Mouse (Mus musculus) megakaryocyte, embryonic 14.5 days (primary cell): ENCODE results near the gene Prm3. TPM values are rescaled to one million over a fixed set of nuclear protein-coding genes. Genes with fewer than 3 reads are reported as not detected.

Experiments used
- H3K27me3 ChIP-seq: replicated peaks from 2 replicates; pipeline ENCODE3; 2012; ENCODE audit warnings: inconsistent platforms
- H3K36me3 ChIP-seq: replicated peaks from 2 replicates; pipeline ENCODE3; 2012; ENCODE audit warnings: low read length, inconsistent platforms, mixed read lengths
- H3K4me1 ChIP-seq: 2 replicates; pipeline ENCODE4 v1.6.1; 2012; ENCODE audit warnings: inconsistent platforms
- H3K4me3 ChIP-seq: replicated peaks from 2 replicates; pipeline ENCODE3; 2012; ENCODE audit warnings: moderate library complexity, mild to moderate bottlenecking, inconsistent platforms
- H3K9me3 ChIP-seq: 2 replicates; pipeline ENCODE4 v1.6.1; 2012; ENCODE audit warnings: inconsistent platforms
- FLI1 ChIP-seq: IDR thresholded peaks from 2 replicates; pipeline ENCODE4 v1.6.1; 2012; ENCODE audit warnings: low read length, inconsistent platforms, mixed read lengths
- GATA1 ChIP-seq: IDR thresholded peaks from 3 replicates; pipeline ENCODE4 v1.6.1; 2012; ENCODE audit warnings: mixed read lengths, low read length, inconsistent platforms, borderline replicate concordance
- polyA plus RNA-seq: library from polyadenylated mRNA; stranded (reverse); fragments of >175 nt; gene quantifications from 2 replicates; pipeline ENCODE4 v1.2.3, GENCODE M21; 2012; ENCODE audit warnings: low replicate concordance; ENCODE audit not compliant: insufficient read depth

Prm3 gene
- polyA plus RNA-seq, 1 experiment, result not detected

DNA sequence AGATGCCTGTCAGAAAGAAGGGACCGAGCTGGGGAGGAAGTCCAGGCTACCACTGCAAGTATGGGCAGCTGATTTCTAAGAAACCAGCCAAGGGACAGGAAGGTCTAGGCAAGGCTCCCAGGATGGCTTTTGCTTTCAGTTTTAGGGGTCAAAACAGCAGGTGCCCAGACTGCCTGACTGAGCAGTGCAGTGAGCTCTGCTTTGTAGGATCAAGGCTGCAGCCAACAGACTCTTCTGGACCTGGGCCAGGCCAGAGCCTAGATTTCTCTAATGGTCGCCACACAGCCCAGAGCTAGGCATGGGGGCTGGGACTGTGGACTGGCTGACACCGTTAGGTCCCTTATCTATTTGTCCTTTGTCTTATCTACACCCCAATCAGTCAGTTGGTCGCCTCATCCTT is 16.0 kb downstream of the Prm3 start:
- Histone ChIP-seq H3K36me3 (peaks cover 3% of the 10 kb centered on the region), H3K27me3 (peaks cover 14% of the 10 kb centered on the region), H3K4me3 (peak overlapping the region; percentile 73), H3K9me3 (no peaks in the 10 kb centered on the region), H3K4me1 (peaks cover 87% of the 10 kb centered on the region)
- TF ChIP-seq FLI1 (no peak), GATA1 (no peak)

DNA sequence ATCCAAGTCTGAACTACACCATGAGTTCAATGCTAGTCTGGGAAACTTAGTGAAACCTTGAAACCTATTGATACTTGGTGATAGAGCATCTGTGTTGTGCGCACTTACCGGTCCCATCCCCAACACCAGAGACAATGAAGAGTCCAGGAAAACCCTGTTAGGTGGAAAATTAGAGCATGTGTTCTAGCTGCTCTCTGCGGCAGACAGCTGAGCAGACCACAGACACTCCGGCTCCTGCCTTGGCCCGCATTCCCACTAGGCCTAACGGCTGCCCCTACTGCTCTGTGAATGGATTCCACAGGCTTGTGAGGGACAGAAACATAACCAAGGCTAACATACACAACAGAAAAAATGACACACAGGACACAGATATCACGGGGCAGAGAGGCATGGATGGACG is 17.2 kb downstream of the Prm3 start:
- peaks cover 12% of the 10 kb centered on the region for H3K27me3 ChIP-seq
- H3K36me3 ChIP-seq, result no peaks in the 10 kb centered on the region
- TF ChIP-seq GATA1, result no peak
- no peak for TF ChIP-seq FLI1
- H3K9me3 ChIP-seq, result no peaks in the 10 kb centered on the region
- H3K4me3 ChIP-seq, result peak overlapping the region; percentile 15
- H3K4me1 ChIP-seq, result peaks cover 95% of the 10 kb centered on the region

DNA sequence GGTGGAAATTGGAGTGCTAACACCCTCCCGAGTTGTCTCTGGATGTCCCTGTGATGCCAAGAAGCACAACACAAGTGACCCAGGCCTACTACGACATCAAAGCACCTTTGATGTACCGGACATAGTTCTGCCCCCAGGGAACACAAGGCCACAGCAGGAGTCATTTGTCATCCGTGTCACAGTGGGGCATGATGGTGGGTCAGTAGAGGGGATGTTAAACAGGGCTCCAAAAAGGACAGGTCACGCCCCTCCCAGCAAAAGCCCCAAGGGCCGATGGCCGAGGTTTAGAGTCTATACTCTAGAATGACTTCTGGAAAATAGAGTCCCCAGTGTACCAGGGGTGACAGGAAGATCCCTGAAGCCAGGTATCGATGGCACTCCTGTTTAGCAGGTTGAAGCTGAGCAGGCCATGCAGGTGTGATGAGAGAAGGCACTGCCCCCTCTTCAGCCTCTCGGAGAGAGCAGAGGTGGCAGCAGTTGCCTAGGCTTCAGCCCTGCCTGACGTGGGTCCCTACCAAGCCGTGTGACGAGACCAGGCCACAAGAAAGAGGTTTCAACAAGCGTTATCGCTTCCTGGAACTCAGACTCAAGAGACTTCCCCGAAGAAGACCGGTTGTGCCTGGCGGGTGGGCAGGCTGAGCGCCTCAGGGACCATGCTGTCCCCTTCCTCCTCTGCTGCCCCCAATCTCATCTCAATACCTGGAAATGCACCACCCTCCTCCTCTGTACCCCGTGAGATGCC is 18.8 kb downstream of the Prm3 start:
- Histone ChIP-seq H3K36me3 (no peaks in the 10 kb centered on the region), H3K9me3 (no peaks in the 10 kb centered on the region), H3K4me3 (peak overlapping the region; percentile 69), H3K27me3 (peaks cover 1% of the 10 kb centered on the region), H3K4me1 (peaks cover 96% of the 10 kb centered on the region)
- TF ChIP-seq FLI1 (no peak), GATA1 (no peak)

DNA sequence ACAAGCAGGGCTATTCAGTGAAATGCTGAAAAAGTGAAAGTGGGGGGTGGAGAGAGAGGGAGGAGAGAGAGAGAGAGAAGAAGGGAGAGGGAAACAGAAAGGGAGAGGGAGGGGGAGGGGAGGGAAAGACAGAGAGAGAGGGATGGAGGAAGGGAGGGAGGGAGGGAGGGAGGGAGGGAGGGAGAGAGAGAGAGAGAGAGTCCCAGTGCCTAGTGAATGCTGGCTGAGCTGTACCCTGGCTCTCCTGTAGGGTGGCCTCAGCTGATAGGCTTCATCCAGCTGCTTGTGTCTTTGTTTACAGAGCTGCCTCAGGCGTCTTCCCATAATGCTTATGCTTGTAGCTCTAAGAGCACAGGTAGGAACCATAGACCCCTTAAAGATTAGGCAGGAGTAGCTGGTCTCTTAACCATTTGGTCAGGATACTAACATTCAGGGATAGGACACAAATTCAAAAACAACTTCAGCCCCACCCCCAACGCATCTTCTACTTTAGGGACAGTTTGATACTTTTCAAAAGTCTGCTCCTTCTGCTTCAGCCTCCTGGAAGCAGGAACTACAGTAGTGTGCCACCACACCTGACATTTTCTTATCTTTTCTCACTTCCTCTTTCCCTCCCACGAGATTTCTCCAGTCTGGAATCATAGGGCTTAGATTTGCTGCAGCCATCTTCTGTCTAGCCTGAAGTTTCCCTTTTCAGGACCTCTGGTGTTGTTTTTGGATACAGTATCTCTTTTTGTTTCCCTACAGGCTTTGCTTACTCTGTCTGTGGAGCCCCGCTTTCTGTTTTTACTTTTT is 20.0 kb downstream of the Prm3 start:
- no peak for TF ChIP-seq GATA1
- no peak for TF ChIP-seq FLI1
- Histone ChIP-seq H3K36me3 (no peaks in the 10 kb centered on the region), H3K27me3 (no peaks in the 10 kb centered on the region), H3K4me1 (peaks cover 90% of the 10 kb centered on the region), H3K4me3 (no peak overlapping the region), H3K9me3 (no peaks in the 10 kb centered on the region)

DNA sequence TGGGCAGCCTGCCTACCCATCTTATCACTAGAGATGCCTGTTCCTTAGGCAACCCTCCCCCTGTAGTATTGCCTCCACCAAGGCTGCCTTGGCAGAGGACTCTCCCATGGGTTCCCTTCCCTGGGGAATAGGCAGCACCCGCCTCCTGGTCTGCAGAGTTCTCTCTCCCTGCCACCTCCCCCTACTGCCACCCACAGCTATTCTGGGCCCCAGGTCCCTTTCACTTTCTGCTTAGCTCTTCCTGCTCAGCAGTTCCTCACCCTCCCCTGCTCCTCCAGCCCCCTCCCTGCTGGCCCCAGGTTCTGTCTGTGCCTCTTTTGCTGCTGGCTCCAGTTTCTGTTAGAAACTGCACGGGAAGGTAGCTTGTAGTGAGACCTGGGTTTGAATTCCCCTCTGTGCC is 21.1 kb downstream of the Prm3 start:
- H3K27me3 ChIP-seq, result no peaks in the 10 kb centered on the region
- H3K9me3 ChIP-seq, result no peaks in the 10 kb centered on the region
- peaks cover 90% of the 10 kb centered on the region for H3K4me1 ChIP-seq
- H3K4me3 ChIP-seq, result peak overlapping the region; percentile 76
- TF ChIP-seq GATA1 (no peak), FLI1 (no peak)
- no peaks in the 10 kb centered on the region for H3K36me3 ChIP-seq

DNA sequence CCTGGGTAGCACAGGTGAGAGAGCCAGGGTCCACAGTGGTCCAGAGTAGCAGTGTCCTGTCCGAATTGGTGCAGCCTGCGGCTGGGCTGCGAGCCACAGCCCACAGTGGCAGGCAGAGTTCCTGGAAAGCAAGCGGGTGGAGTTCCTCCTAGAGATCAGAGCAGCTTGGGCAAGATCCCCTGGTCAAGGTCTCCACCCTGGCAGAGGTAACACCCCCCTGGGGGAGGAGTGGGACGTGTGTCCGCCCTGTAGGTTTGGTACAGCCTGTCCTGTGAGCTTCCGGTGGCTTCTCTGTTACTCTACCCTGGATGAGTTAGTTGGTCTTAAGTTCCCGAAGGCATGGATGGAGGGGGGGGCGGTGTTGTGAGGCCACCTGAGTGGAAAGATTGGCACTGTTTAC is 21.9 kb downstream of the Prm3 start:
- Histone ChIP-seq H3K27me3 (no peaks in the 10 kb centered on the region), H3K4me1 (peaks cover 90% of the 10 kb centered on the region), H3K4me3 (peak overlapping the region; percentile 75)

DNA sequence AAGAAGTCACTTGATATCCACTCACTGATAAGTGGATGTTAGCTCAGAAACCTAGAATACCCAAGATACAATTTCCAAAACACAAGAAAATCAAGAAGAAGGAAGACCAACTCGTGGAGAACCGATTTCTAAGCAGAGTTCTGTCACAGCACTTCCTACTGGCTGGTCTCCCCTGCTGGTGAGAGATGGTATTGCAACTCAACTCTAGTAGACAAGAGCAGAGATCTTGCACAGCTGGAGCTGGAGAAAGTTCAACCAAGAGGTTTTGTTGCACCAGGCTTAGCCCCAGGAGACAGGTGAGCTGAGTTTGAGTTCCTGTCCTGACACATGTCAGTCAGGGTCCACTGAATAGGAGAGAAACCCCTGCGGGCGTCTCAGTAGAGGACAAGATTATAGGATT is 23.6 kb downstream of the Prm3 start:
- Histone ChIP-seq H3K4me3 (no peak overlapping the region), H3K9me3 (no peaks in the 10 kb centered on the region), H3K36me3 (no peaks in the 10 kb centered on the region), H3K27me3 (peaks cover under 1% of the 10 kb centered on the region), H3K4me1 (peaks cover 91% of the 10 kb centered on the region)
- TF ChIP-seq GATA1, result no peak

More for the DNA sequence above, 21.9 kb downstream of the Prm3 start:
- Histone ChIP-seq H3K36me3 (no peaks in the 10 kb centered on the region), H3K9me3 (no peaks in the 10 kb centered on the region)
- TF ChIP-seq GATA1, result no peak
- TF ChIP-seq FLI1, result no peak

DNA sequence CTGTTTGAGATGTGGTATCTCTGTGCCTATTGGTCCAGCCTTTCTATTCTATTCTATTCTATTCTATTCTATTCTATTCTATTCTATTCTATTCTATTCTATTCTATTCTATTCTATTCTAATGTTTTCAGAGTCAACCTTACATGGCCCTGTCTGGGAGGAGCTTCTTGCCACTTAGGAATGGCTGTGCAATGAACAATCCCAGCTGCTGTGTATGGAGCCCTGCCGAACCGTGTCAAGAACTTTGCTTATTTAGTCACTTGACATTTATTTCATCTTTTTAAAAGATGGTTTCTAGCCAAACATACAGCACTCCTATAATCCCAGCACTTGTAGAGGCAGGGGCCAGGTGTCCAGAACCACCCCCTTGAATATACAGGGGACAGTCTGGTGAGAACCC is 26.4 kb downstream of the Prm3 start:
- TF ChIP-seq FLI1 (no peak), GATA1 (no peak)
- no peaks in the 10 kb centered on the region for H3K9me3 ChIP-seq
- H3K4me3 ChIP-seq, result no peak overlapping the region
- peaks cover 17% of the 10 kb centered on the region for H3K27me3 ChIP-seq
- no peaks in the 10 kb centered on the region for H3K36me3 ChIP-seq
- peaks cover 91% of the 10 kb centered on the region for H3K4me1 ChIP-seq

DNA sequence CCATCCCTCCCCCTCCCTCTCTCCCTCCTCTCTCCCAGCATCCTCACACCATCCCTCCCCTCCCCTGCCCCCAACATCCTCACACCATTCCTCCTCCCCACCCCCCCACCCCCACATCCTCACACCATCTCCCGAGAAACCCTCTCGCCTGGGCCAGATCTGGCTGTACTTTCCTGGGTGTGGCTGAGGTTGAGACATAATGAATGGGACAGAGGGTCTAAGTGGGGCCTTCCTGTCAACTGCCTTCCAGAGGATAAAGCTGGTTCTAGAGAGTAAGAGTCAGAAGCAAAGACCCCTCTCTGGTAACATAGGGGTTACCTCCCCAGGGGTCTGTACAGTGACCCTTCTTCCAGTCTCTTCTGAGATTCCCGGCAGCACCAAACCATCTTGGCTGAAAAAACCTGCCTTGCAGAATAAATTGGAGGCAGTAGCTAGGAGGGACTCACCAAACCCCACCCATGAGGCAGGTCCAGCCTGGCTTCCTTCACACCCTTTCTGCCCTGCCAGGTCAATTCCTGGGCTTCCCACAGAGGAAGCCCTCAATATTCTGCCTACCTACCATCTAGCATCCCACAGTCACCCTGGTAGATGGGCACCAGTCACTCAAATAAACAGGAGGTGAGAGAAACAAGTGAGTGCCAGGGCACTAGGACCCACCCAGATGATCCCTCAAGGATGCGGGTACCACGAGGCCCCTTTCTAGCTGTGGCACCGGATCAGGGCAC is 27.0 kb downstream of the Prm3 start:
- H3K36me3 ChIP-seq, result no peaks in the 10 kb centered on the region
- peaks cover 91% of the 10 kb centered on the region for H3K4me1 ChIP-seq
- TF ChIP-seq FLI1, result no peak
- TF ChIP-seq GATA1, result no peak
- no peak overlapping the region for H3K4me3 ChIP-seq
- peaks cover 17% of the 10 kb centered on the region for H3K27me3 ChIP-seq
- no peaks in the 10 kb centered on the region for H3K9me3 ChIP-seq

DNA sequence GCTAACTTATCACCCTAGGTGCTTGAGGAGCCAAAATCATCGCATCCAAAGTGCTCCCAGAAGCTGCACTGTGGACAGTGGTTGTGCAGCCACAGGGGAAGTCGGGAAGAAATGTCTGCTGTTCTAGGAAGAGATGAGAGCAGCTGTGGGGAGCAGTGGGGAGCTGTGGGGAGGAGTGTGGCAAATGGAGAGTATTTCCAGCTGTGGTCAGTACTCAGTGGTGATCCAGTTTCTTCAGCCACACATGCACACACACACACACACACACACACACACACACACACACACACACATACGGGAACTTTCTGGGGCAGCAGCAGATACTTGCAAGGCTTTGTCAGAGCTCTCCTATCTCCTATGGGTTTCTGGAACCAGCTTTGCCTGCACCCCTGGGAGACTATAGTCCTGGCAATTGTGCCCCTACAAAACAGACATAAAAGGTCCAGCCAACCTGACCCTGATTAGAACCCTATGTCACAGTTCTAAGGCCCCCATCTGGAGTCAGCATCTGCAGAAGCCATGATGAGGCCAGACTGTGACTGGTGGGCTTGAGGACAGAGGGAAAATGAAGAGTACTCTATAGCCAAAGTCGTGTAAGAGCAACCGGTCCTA is 28.0 kb downstream of the Prm3 start:
- Histone ChIP-seq H3K4me1 (peaks cover 93% of the 10 kb centered on the region), H3K9me3 (no peaks in the 10 kb centered on the region)

More for the DNA sequence above, 28.0 kb downstream of the Prm3 start:
- no peak overlapping the region for H3K4me3 ChIP-seq
- no peak for TF ChIP-seq GATA1
- TF ChIP-seq FLI1, result no peak
- H3K36me3 ChIP-seq, result no peaks in the 10 kb centered on the region
- H3K27me3 ChIP-seq, result peaks cover 17% of the 10 kb centered on the region
